Mouse (Mus musculus): ENCODE measurements around the gene Pappa.

Gene Pappa

GRCm38 (mm10) chr4:65328486-65329308 is 204.7 kb downstream of the Pappa start:
- no peak for DNase-seq (ENCODE audit: low read depth, low spot score)

- DNase-seq (ENCODE audit: low read depth, low spot score), result no peak
These were observed 209.7 kb downstream of the Pappa start for GRCm38 (mm10) chr4:65333718-65334117.

GRCm38 (mm10) chr4:65341766-65342165 is 217.8 kb downstream of the Pappa start:
- DNase-seq (ENCODE audit: low read depth, low spot score), result no peak

GRCm38 (mm10) chr4:65350521-65350920 is 226.5 kb downstream of the Pappa start:
- no peak for DNase-seq (ENCODE audit: low read depth, low spot score)

- DNase-seq (ENCODE audit: low read depth, low spot score), result no peak
These were observed 230.6 kb downstream of the Pappa start for GRCm38 (mm10) chr4:65354580-65354979.

GRCm38 (mm10) chr4:65367135-65367534 is 243.2 kb downstream of the Pappa start:
- DNase-seq (ENCODE audit: low read depth, low spot score), result no peak

GRCm38 (mm10) chr4:65372731-65373130 is 248.8 kb downstream of the Pappa start:
- no peak for DNase-seq (ENCODE audit: low read depth, low spot score)

- no peak for DNase-seq (ENCODE audit: low read depth, low spot score)
These were observed 249.9 kb downstream of the Pappa start for GRCm38 (mm10) chr4:65373841-65374240.

GRCm38 (mm10) chr4:65376571-65376970 is 252.6 kb downstream of the Pappa start:
- no peak for DNase-seq (ENCODE audit: low read depth, low spot score)

- no peak for DNase-seq (ENCODE audit: low read depth, low spot score)
These were observed 255.5 kb downstream of the Pappa start for GRCm38 (mm10) chr4:65379461-65379860.

GRCm38 (mm10) chr4:65383070-65383469 is 259.1 kb downstream of the Pappa start:
- DNase-seq (ENCODE audit: low read depth, low spot score), result no peak

GRCm38 (mm10) chr4:65391001-65391400 is 267.0 kb downstream of the Pappa start:
- peak; percentile 35 for DNase-seq (ENCODE audit: low read depth, low spot score)

GRCm38 (mm10) chr4:65396806-65397205 is 272.8 kb downstream of the Pappa start:
- DNase-seq (ENCODE audit: low read depth, low spot score), result no peak

- no peak for DNase-seq (ENCODE audit: low read depth, low spot score)
These were observed 275.5 kb downstream of the Pappa start for GRCm38 (mm10) chr4:65399457-65399856.

GRCm38 (mm10) chr4:65402286-65402685 is 278.3 kb downstream of the Pappa start:
- DNase-seq (ENCODE audit: low read depth, low spot score), result no peak

- DNase-seq (ENCODE audit: low read depth, low spot score), result peak; percentile 34
These were observed 279.1 kb downstream of the Pappa start for GRCm38 (mm10) chr4:65402836-65403634.
